Mouse (Mus musculus): ENCODE measurements at regions not wholly inside any gene's neighbourhood (a gene's known extent, or its start where the extent isn't known, plus 50 kb on each side); places are given as distances from the start of the nearest gene placed in this dataset.

GRCm38 (mm10) chr6:91619735-91620732 lies 63.8 kb upstream of the Slc6a6 start:
- no peak for ATAC-seq

DNA sequence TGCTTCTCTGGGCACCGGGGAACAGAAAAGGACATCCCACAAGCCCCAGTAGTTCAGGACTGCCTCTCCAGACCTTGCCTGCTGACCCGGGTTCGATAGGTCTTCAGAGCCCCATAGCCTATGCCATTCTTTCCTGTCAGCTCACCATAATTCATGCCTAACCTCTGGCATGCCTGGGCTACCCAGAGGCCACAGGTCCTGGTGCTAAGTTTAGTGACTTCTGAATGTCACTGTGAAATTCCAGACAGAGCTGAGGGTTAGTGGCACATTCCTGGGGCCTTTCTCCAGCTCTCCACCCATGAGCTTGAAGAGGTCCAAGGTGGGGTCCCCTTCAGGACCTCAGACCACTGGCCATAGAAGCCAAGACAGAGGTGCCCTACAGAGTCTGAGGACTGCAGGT lies 62.4 kb upstream of the Slc6a6 start:
- no peak for ATAC-seq

DNA sequence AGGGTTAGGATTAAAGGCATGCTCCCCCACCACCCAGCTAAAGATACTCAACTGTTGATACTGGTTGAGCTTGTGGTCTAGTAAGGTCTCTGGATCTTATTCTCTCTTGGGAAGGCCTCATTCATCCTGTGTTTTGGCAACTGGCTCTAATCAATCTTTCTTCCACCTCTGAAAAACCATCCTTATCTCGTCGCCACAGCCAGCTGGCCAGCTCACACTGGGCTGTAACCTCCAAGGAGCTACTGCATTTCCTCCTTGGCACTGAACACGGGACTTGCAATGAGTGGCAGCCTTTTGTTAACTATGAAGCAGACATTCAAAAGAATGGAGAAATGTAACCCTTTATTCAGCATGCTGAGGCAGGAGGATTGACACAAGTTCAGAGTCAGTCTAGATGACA lies 61.4 kb upstream of the Slc6a6 start:
- ATAC-seq, result no peak

DNA sequence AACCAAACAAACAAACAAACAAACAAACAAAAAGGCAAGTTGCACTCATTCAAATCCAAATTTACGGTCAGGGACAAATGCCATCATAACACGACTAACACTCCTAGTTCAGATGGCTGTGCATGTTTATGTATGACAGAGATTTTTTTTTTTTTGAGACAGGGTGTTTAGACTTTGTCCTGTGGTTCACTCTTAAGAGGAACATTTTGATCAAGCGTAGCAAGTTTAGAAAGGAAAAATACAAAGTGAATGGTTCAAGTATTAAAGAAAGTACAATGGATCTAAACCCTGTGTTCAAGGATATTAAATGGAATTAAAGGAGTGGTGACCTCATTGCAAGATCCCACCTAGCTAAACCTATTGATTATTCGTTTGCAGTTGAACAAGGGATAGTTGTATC lies 60.2 kb upstream of the Slc6a6 start:
- no peak for ATAC-seq

- no peak for ATAC-seq
Measured at GRCm38 (mm10) chr6:91629230-91629629, 54.6 kb upstream of the Slc6a6 start.

GRCm38 (mm10) chr6:91631261-91631660 lies 52.6 kb upstream of the Slc6a6 start:
- no peak for ATAC-seq
